Mouse (Mus musculus): ENCODE results near the gene Cartpt.
"Not testable (repeated sequence)": the region's sequence is repeated elsewhere in the genome, so short reads cannot be mapped to it uniquely, and the experiment has no call there.

DNA sequence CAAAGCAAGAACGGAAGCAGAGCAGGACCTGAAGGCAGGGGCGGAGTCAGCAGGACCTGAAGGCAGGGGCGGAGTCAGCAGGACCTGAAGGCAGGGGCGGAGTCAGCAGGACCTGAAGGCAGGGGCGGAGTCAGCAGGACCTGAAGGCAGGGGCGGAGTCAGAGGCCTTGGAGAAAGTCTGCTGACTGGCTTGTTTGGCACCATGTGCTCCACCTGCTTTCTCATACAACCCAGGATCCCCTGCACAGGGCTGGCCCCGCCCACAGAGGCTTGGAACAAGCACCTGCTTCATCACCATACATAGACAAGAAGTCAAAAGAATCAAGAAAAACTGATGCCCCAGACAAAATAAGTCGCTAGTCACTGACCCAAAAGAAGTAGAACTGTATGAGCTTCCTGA, 19.1 kb downstream of the Cartpt start:
- TF ChIP-seq CTCF (IDR thresholded peaks at IDR 0.05; ENCODE audit: low read depth); EP300 (optimal IDR thresholded peaks at IDR 0.05): not testable (repeated sequence)
